Mouse (Mus musculus): Measurements from ENCODE around the gene Arid3a.

DNA sequence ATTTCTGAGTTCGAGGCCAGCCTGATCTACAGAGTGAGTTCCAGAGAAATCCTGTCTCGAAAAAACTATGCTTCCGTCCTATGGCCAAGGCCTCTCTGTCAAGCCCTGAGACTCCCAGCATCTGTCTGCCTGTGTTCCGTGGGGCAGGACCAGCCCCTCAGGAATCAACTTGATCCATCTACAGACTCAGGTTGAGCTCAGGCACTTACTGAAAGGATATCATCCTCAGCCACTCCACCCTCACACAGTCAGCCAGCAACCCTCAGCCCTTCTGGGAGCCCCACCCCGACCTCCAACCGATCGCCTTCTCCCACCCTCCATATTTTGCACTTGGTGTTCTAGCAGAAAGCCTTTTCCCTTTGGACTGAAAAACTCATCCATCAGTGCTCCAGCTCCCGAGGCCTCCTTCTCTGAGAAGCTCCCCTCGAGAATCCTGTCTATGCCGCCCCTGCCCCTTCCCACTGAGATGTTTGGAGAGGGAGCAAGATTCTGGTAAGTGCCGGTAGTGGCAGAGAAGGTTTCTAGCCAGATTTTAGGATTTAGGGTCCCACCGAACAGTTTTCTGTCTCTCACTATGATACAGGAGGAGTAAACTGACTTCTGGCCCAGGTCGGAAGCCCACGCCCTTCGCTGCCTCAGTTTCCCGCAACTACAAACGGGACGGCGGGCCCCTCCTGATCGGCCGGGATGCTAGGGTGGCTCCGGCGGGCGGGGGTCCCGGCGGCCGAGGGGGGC is 61.1 kb downstream of the Arid3a start:
- TF ChIP-seq POLR2A (IDR thresholded peaks at IDR 0.05; ENCODE audit: borderline replicate concordance, control insufficient read depth, low read depth, low read length) (no peak), CTCF (IDR thresholded peaks at IDR 0.05; ENCODE audit: control insufficient read depth, insufficient read depth, low read length) (no peak)

Measured in bone marrow, adult 2 months (tissue).